Mouse (Mus musculus) lung, embryonic 14.5 days (tissue): Measurements from ENCODE around the gene Pcif1. TPM values are rescaled to one million over a fixed set of nuclear protein-coding genes. Genes with fewer than 3 reads are reported as not detected.
A peak's percentile ranks its signal among the peaks of the same experiment; 100 is the strongest.
"Not testable (repeated sequence)": the region's sequence is repeated elsewhere in the genome, so short reads cannot be mapped to it uniquely, and the experiment has no call there.

Experiments
- ATAC-seq: fragments of 200-750 bp; cut with Nextera tagmentation; 2 replicates; pipeline ENCODE4 v1.8.0; 2017; ENCODE audit warnings: mild to moderate bottlenecking, moderate TSS enrichment, moderate library complexity; ENCODE audit not compliant: insufficient read depth
- DNase-seq: peaks from one replicate; pipeline ENCODE4 v3.0.0-alpha.2; 2015
- H3K27ac ChIP-seq: fragments of 300-500 bp; sonication (generic); 2 replicates; pipeline ENCODE4 v1.5.1; 2014; ENCODE audit warnings: low read depth, mild to moderate bottlenecking, moderate library complexity
- H3K27me3 ChIP-seq: fragments of 300-500 bp; sonication (generic); 2 replicates; pipeline ENCODE4 v1.6.1; 2014; ENCODE audit warnings: low read length, control low read depth; ENCODE audit not compliant: insufficient read depth
- H3K36me3 ChIP-seq: fragments of 300-500 bp; sonication (generic); 2 replicates; pipeline ENCODE4 v1.6.1; 2014; ENCODE audit warnings: control low read depth; ENCODE audit not compliant: insufficient read depth
- H3K4me1 ChIP-seq: fragments of 300-500 bp; sonication (generic); 2 replicates; pipeline ENCODE4 v1.6.1; 2014; ENCODE audit warnings: antibody characterized with exemption, control low read depth; ENCODE audit not compliant: insufficient read depth
- H3K4me2 ChIP-seq: fragments of 300-500 bp; sonication (generic); 2 replicates; pipeline ENCODE4 v1.6.1; 2014; ENCODE audit warnings: mild to moderate bottlenecking
- H3K4me3 ChIP-seq: fragments of 300-500 bp; sonication (generic); 2 replicates; pipeline ENCODE4 v1.5.1; 2014; ENCODE audit warnings: low read depth, low read length
- H3K9ac ChIP-seq: fragments of 300-500 bp; sonication (generic); 2 replicates; pipeline ENCODE4 v1.6.1; 2014
- H3K9me3 ChIP-seq: fragments of 300-500 bp; sonication (generic); 2 replicates; pipeline ENCODE4 v1.6.1; 2016; ENCODE audit warnings: low read depth, low read length, control low read depth
- CTCF ChIP-seq: IDR thresholded peaks from 2 replicates; pipeline ENCODE4 v1.5.1; 2016; ENCODE audit warnings: antibody characterized with exemption, low read depth
- WGBS: fragments of 180-500 bp; shearing (Covaris S2); extraction: QIAGEN DNeasy Blood & Tissue Kit; methylation state at CpG from one replicate; pipeline ENCODE4 v1.1.7; 2014; 5-methylcytosine and 5-hydroxymethylcytosine counted together
- polyA plus RNA-seq: library from polyadenylated mRNA; unstranded; fragments of >200 nt; fragmentation: Nextera tagmentation; extraction: Ambion mirVana; gene quantifications from 2 replicates; pipeline ENCODE4 v1.2.1, GENCODE M21; 2014

The Pcif1 gene
- polyA plus RNA-seq, 1 experiment from 2014 or later: 83.0 TPM

GRCm38 (mm10) chr2:164835164-164835563, 43.9 kb upstream of the Pcif1 start:
- ATAC-seq: no peak
- no peak overlapping the region; the same call in 1 of the 2 replicates for H3K9ac ChIP-seq
- no peaks in the 10 kb centered on the region for H3K9me3 ChIP-seq
- H3K27me3 ChIP-seq: no peaks in the 10 kb centered on the region
- H3K36me3 ChIP-seq: peaks cover 45% of the 10 kb centered on the region
- 0 out of 2 replicates have a peak, but pooled peaks cover 2% of the 10 kb centered on the region for H3K4me1 ChIP-seq
- no peak overlapping the region for H3K4me3 ChIP-seq
- no peak for DNase-seq
- 88% methylated on average over 4 of the region's 4 CpGs for WGBS
- H3K27ac ChIP-seq: no peak overlapping the region
- TF ChIP-seq CTCF: no peak
- peak overlapping the region; percentile 98 for H3K4me2 ChIP-seq

GRCm38 (mm10) chr2:164845782-164846181, 33.3 kb upstream of the Pcif1 start:
- H3K27ac ChIP-seq: no peak overlapping the region
- H3K27me3 ChIP-seq: no peaks in the 10 kb centered on the region
- 57% methylated on average over 3 of the region's 3 CpGs for WGBS

GRCm38 (mm10) chr2:164850061-164850460, 29.0 kb upstream of the Pcif1 start:
- ATAC-seq: no peak
- Histone ChIP-seq H3K4me3 (no peak overlapping the region), H3K9me3 (no peaks in the 10 kb centered on the region; the same call in 1 of the 2 replicates), H3K4me1 (0 out of 2 replicates have a peak, but pooled peaks cover 4% of the 10 kb centered on the region), H3K36me3 (peaks cover 36% of the 10 kb centered on the region), H3K9ac (no peak overlapping the region), H3K27ac (no peak overlapping the region), H3K27me3 (no peaks in the 10 kb centered on the region), H3K4me2 (no peak overlapping the region)
- no peak for TF ChIP-seq CTCF
- 62% methylated on average over 8 of the region's 8 CpGs for WGBS
- DNase-seq: no peak

More at GRCm38 (mm10) chr2:164845782-164846181, 33.3 kb upstream of the Pcif1 start:
- no peaks in the 10 kb centered on the region; the same call in 1 of the 2 replicates for H3K9me3 ChIP-seq
- TF ChIP-seq CTCF: peak; percentile 54
- ATAC-seq (no peak), DNase-seq (peak; percentile 48)
- no peak overlapping the region for H3K9ac ChIP-seq
- H3K4me1 ChIP-seq: no peaks in the 10 kb centered on the region
- H3K36me3 ChIP-seq: peaks cover 40% of the 10 kb centered on the region
- no peak overlapping the region for H3K4me3 ChIP-seq
- H3K4me2 ChIP-seq: no peak overlapping the region

- Histone ChIP-seq H3K4me2 (peak overlapping the region; percentile 98), H3K4me1 (peaks cover 12% of the 10 kb centered on the region; the same call in 1 of the 2 replicates), H3K36me3 (peaks cover 23% of the 10 kb centered on the region), H3K4me3 (0 out of 2 replicates have a peak overlapping the region, but pooled peaks have one; percentile 63)
- not testable (repeated sequence) for H3K9ac ChIP-seq, DNase-seq, ATAC-seq, H3K9me3 ChIP-seq, H3K27ac ChIP-seq, H3K27me3 ChIP-seq
- WGBS: 72% methylated on average over 5 of the region's 5 CpGs
Measured at GRCm38 (mm10) chr2:164855572-164855971, 23.5 kb upstream of the Pcif1 start.

GRCm38 (mm10) chr2:164856309-164857100, 22.6 kb upstream of the Pcif1 start:
- H3K4me2 ChIP-seq: peak overlapping the region; percentile 98
- peak; percentile 15; the same call in 1 of the 2 replicates for ATAC-seq
- DNase-seq: no peak
- peaks cover 21% of the 10 kb centered on the region for H3K36me3 ChIP-seq
- no peaks in the 10 kb centered on the region for H3K9me3 ChIP-seq
- H3K4me1 ChIP-seq: peaks cover 19% of the 10 kb centered on the region
- under 1% methylated on average over 42 of the region's 42 CpGs for WGBS
- peaks cover 6% of the 10 kb centered on the region; the same call in 1 of the 2 replicates for H3K27me3 ChIP-seq
- no peak overlapping the region for H3K27ac ChIP-seq
- peak overlapping the region; percentile 57 for H3K9ac ChIP-seq
- H3K4me3 ChIP-seq: peak overlapping the region; percentile 63
- TF ChIP-seq CTCF: peak; percentile 32

- ATAC-seq: peak; percentile 77
- Histone ChIP-seq H3K27ac (peak within 1 kb of the TSS; percentile 71), H3K36me3 (peaks cover 14% of the 10 kb centered on the region), H3K4me1 (peaks cover 25% of the 10 kb centered on the region), H3K4me3 (peak within 1 kb of the TSS; percentile 63), H3K9me3 (no peaks in the 10 kb centered on the region), H3K9ac (peak within 1 kb of the TSS; percentile 57), H3K4me2 (peak within 1 kb of the TSS; percentile 98), H3K27me3 (peaks cover 6% of the 10 kb centered on the region; the same call in 1 of the 2 replicates)
- under 1% methylated on average over 40 of the region's 47 CpGs for WGBS
- TF ChIP-seq CTCF: no peak
- peak; percentile 84 for DNase-seq
Measured at GRCm38 (mm10) chr2:164857101-164857821, 21.8 kb upstream of the Pcif1 start, which contains the start of gene Pltp. Gene Pltp (minus strand): TSS chr2:164857711.
